Mouse (Mus musculus): Measurements from ENCODE around the gene Plxdc1.

GRCm38 (mm10) chr11:97977797-97978196 lies 8.4 kb downstream of the Plxdc1 start:
- no peak for TF ChIP-seq POLR2A (IDR thresholded peaks at IDR 0.05; ENCODE audit: extremely low read depth, insufficient read depth, low read length)
- no peak for TF ChIP-seq CTCF (IDR thresholded peaks at IDR 0.05; ENCODE audit: low read depth, low read length)

All from liver, adult 2 months (tissue).